Mouse (Mus musculus) c-Kit-positive CD71-positive TER-119-negative erythroid progenitor cells, embryonic 14.5 days (primary cell): ENCODE measurements at regions not wholly inside any gene's neighbourhood (a gene's known extent, or its start where the extent isn't known, plus 50 kb on each side); places are given as distances from the start of the nearest gene placed in this dataset.

Experiments
- DNase-seq: peaks from one replicate; pipeline ENCODE4 v3.0.0-alpha.2; 2013; ENCODE audit warnings: low read depth

- no peak for DNase-seq
Observed at GRCm38 (mm10) chr5:112101739-112102590, 150.4 kb downstream of the Cryba4 start.

- DNase-seq, result no peak
Observed at GRCm38 (mm10) chr5:112110306-112110969, 141.9 kb downstream of the Cryba4 start.

- DNase-seq, result no peak
Observed at GRCm38 (mm10) chr5:112120766-112121165, 131.6 kb downstream of the Cryba4 start.

GRCm38 (mm10) chr5:112121554-112121953 is 130.8 kb downstream of the Cryba4 start:
- no peak for DNase-seq

DNA sequence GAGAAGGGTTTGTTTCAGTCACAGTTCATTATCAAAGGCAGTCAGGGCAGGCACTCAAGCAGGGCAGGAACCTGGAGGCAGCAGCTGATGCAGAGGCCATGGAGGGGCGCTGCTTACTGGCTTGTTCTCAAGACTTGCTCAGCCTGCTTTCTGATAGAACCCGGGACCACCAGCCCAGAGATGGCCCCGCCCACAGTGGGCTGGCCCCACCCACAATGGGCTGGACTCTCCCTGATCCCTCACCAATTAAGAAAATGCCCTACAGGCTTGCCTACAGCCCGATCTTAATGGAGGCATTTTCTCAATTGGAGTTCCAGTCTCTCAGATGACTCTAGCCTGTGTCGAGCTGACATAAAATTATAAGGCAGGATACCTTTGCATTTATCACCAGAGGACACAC is 129.7 kb downstream of the Cryba4 start:
- no peak for DNase-seq

DNA sequence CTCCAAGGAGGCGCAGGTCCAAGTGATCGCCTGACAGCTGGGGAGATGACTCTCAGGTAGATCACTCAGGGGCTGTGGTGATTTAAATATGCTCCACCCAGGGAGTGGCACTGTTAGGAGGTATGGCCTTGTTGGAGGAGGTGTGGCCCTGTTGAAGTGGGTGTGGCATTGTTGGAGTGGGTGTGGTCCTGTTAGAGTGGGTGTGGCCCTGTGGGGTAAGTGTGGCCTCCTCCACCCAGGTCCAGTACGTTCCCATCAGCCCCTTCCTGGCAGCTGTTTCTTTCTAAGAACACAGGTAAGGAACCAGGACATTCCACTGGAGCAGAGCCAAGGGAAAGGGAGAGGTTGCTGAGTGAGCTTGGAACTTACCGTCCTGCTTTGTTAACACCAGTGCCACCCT is 125.1 kb downstream of the Cryba4 start:
- no peak for DNase-seq

DNA sequence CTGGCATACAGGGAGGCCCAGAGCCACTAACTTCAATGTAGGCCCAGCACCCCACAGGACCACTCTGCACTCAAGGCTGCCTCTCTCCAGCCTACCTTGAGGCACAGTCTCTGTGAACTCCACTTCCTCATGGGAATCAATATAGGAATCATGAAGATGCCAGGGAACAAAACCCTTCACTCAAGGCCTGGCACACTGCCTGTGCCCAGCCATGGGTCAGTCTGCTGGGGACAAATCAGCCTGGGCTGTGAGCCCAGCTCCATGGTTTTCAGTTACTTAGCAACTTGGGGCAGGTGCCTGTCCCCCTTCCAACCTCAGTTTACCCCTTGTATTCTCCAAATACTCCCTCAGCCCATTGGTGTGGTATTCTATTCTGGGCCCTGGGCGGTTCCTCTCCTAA is 119.6 kb downstream of the Cryba4 start:
- DNase-seq, result no peak

DNA sequence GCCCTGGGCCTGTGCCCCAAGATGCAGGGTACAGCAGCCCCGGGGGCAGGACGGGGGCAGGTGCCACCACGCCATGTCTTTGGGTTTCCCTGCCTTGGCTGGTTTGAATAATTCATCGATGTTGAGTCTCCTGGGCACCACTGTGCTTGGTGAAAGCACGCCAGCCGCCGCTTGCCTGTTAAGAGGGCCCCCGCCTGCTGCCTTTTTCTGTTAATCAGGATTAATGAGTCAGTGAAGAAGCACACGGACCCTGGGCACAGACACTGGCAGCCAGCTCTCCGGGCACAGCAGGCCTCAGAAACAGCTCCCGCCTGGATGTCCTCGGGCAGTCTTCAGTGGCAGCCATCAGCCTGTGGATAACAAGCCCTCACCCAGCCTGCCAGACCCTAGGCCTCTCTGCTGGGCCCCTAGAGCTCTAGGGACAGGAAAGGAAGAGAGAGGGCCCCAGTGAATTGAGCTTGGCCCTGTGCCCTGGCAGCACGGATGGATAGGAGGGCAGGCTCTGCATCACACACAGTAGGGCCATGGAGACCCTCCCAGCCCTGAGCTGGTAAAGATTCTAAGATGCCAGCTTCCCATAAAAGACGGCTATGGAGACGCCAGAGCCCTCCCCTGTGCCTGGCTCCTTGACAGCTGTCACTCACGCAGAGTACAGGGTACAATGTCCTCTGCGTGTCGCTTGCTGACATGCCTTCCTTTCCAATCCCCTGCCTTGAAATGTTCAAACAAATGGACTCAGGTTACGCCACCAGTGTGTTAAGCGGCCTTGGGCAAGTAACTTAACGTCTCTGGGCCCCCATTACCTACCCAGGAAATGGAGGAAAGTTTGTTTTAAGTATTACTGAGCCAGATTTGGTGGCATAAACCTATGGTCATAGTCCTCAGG is 118.4 kb downstream of the Cryba4 start:
- DNase-seq, result no peak

- no peak for DNase-seq
Observed at GRCm38 (mm10) chr5:112136646-112137045, 115.7 kb downstream of the Cryba4 start.

DNA sequence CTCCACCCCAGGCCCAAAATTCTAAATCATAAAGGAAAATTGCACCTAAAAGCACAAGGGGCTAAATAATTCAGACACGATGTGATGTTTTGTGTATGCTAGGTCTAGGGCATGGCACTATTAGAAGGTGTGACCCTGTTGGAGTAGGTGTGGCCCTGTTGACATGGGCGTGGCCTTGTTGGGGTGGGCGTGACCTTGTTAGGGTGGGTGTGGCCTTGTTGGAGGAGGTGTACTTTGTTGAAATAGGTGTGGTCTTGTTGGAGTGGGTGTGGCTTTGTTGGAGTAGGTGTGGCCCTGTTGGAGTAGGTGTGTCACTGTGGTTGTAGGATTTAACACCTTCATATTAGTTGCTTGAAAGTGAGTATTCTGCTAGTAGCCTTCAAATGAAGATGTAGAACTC is 114.1 kb downstream of the Cryba4 start:
- no peak for DNase-seq

GRCm38 (mm10) chr5:112142731-112143130 is 109.6 kb downstream of the Cryba4 start:
- DNase-seq, result no peak

- DNase-seq, result no peak
Observed at GRCm38 (mm10) chr5:112143993-112144621, 108.2 kb downstream of the Cryba4 start.

GRCm38 (mm10) chr5:112153675-112154085 is 98.6 kb downstream of the Cryba4 start:
- peak; percentile 24 for DNase-seq

GRCm38 (mm10) chr5:112154650-112155049 is 97.7 kb downstream of the Cryba4 start:
- no peak for DNase-seq

DNA sequence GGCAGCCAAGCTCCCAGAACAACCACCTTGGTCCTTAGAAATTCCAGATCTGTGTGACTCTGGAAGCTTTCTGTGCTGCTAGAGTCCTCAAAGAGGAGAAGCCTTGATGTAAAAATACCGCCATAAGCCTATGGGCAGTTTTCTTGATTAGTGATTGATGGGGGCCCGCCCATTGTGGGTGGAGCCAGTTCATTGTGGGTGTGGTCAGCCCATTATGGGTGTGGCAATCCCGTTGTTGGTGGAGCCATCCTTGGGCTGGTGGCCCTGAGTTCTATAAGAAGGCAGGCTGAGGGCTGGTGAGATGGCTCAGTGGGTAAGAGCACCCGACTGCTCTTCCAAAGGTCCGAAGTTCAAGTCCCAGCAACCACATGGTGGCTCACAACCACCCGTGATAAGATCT is 97.3 kb downstream of the Cryba4 start:
- DNase-seq, result no peak

DNA sequence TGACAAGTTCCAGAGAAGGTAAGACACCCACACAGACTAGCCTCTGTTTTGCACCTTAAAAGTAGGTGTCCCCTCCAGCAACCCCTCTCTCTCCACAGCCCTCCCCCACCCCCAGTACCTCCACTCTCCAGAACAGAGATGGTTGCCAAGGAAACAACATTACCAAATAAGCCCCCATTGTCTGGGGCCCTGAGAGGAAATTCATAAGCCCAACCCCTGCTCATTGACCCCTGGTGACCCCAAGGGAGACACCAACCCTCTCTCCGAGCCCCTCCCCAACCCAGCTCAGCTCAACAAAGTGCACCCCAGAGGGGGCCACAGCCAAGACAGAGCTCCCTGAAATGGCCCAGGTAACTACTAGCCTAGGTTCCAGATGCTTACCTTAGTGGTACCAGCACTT is 96.3 kb downstream of the Cryba4 start:
- DNase-seq, result no peak

GRCm38 (mm10) chr5:112166410-112167175 is 85.7 kb downstream of the Cryba4 start:
- no peak for DNase-seq

- DNase-seq, result no peak
Observed at GRCm38 (mm10) chr5:112167790-112168189, 84.5 kb downstream of the Cryba4 start.

- DNase-seq, result no peak
Observed at GRCm38 (mm10) chr5:112171325-112171724, 81.0 kb downstream of the Cryba4 start.

DNA sequence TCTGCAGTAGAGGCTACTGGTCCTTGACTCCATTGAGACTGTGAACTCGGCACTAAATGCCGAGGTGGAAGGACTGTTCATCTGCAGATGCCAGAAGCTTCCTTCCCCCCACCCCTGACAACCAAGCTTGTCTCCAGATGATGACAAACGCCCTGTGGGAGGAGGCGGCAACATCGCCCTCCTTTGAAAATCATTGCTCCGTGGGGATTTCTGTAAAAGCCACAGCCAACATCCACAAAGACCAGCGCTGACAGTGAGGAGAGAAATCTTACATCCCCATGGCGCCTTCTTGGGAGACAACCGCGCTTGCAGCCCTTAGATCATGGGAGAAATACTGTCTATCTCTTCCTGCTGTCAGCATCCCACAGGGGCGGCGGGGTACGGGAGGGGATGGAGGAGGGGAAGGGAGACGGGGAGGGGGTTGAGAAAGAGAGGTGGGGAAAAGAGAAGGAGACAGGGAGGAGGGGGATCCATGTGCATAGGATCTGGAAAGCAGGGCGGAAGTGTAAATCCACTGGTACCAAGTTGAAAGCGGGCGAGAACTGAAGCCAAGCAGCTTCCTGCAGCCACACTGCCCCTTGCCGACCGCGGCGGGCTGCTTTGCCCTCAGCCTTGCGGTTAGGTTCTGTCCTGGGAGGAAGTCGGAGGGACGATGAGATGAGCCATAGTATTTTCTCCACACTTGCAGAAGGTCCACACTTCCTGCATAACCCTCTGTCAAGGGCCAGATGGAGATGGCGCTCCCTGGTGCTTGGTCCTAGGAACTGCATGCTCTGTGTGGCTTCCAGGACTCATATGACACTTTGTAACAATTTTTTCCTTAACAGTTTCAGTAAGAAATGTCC is 72.9 kb downstream of the Cryba4 start:
- DNase-seq, result peak; percentile 16
